Mouse (Mus musculus): Measurements from ENCODE around the gene Hsdl1.

GRCm38 (mm10) chr8:119548560-119549113 lies 26.3 kb downstream of the Hsdl1 start:
- TF ChIP-seq CTCF (IDR thresholded peaks at IDR 0.05; ENCODE audit: low read depth): no peak
- TF ChIP-seq EP300 (optimal IDR thresholded peaks at IDR 0.05): no peak

Measured in stomach, postnatal 0 days (tissue).